Mouse (Mus musculus): ENCODE results near the gene Rprm. TPM values are rescaled to one million over a fixed set of nuclear protein-coding genes. Genes with fewer than 3 reads are reported as not detected.

The Rprm gene
- total RNA-seq (2021), result not detected
- long read RNA-seq, experiment 1, result 0 reads
- long read RNA-seq, experiment 2, result 0 reads

DNA sequence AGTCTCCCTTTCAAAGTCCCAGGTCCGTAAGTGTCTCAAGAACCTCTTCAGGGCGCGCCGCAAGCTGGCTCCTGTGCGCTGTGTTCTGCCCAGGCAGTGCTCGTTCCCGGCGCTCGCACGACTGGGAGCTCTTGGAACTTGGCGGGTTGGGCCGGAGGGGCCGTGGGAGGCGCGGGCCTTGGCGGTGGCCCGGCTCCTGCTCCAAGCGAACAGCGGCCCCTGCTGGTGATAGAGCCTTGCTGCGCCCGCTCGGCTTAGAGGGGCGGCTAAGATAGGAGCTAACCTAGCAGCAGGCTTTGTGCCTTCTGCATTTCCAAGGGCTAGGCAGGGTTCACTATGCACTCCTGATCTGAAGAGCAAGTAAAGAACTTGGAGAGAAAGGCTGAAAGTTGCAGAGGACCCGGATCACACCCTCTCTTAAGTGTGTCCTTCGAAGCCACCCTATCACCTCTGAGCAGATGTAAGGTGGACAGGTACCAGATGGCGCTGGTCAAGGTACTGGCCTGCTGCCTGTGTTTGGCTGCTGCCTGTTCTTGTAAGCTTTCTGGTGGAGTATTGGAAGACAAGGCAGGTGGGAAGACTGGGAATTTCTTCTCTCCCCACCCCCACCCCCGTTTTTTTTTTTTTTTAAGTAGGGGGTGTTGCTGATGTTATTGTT is at the start of gene Rprm:
Gene Rprm (minus strand): TSS at position 123 of the 658 bp plus-strand sequence.
- Histone ChIP-seq H3K27ac (peak within 1 kb of the TSS; percentile 24; the same call in 1 of the 2 replicates), H3K4me3 (peak within 1 kb of the TSS; percentile 70)
- TF ChIP-seq CTCF (IDR thresholded peaks at IDR 0.05), result peak; percentile 93
- intact Hi-C loops (cut with DNase I), result loop anchor here (10.0 kb wide), 1 partner anchor 751 kb away; no protein-coding TSS in a partner anchor
- DNase-seq, result peak; percentile 88

DNA sequence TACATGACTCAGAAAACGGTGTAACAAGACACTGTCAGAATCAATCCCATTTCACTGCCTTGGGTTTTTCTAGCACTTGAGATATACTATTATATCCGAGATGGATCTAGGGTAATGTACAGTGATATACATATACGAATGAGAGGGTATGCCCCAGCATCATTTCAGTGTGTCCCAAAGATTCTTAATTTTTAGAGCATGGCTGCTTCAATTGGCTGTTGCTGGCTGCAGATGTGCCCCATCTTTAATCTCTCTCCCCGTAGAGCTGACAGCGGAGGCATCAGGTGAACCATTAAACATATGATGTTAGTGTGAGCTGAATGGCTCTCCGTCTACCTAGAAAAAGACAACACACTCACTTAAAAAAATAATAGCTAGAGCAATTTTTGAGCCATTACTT is 34.0 kb upstream of the Rprm start:
- Histone ChIP-seq H3K27ac (no peak overlapping the region), H3K4me3 (no peak overlapping the region)
- no peak for TF ChIP-seq CTCF (IDR thresholded peaks at IDR 0.05)
- no peak for DNase-seq
- intact Hi-C loops (cut with DNase I), result no loop called here

DNA sequence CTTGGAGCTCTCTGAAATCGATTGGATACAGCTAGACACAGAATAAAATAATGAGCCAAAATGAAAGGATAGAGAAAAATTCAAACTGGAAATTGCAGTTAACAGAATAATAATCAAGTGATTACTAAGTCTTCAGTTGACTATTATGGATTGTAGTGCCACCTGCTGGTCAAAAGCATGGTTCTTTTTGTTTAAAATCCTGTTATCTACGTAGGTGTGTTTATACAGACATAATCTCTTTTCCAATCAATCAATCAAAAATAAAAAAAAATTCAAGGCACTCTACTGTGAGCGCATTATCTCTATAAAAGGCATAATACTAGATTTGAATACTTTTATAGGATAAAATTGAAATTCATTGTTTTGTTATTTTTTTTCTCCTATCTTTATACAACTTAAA is 33.5 kb upstream of the Rprm start:
- intact Hi-C loops (cut with DNase I), result no loop called here
- H3K27ac ChIP-seq, result no peak overlapping the region
- DNase-seq, result no peak

DNA sequence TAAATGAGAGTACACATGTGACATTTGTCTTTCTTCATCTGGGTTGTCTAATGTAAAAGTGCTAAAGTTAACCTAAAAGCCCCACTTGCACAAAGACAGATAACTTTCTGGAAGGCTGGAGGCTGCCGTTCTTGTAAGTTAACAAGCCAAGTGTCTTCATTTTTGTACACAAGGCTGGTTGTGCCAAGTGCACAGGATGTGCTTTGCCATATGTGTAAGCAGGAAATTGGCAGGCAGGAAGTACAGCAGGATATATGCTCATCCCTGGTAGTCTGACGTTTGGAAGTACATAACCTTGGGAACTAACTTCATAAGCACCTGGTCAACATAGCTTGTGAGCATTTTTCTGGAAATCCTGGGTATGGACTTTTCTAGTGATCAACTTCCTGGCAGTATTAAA is 25.9 kb upstream of the Rprm start:
- H3K4me3 ChIP-seq, result no peak overlapping the region
- no peak for DNase-seq
- no peak for TF ChIP-seq CTCF (IDR thresholded peaks at IDR 0.05)
- intact Hi-C loops (cut with DNase I), result no loop called here
- no peak overlapping the region for H3K27ac ChIP-seq

More for the DNA sequence above, 33.5 kb upstream of the Rprm start:
- H3K4me3 ChIP-seq, result no peak overlapping the region
- TF ChIP-seq CTCF (IDR thresholded peaks at IDR 0.05), result peak; percentile 63

DNA sequence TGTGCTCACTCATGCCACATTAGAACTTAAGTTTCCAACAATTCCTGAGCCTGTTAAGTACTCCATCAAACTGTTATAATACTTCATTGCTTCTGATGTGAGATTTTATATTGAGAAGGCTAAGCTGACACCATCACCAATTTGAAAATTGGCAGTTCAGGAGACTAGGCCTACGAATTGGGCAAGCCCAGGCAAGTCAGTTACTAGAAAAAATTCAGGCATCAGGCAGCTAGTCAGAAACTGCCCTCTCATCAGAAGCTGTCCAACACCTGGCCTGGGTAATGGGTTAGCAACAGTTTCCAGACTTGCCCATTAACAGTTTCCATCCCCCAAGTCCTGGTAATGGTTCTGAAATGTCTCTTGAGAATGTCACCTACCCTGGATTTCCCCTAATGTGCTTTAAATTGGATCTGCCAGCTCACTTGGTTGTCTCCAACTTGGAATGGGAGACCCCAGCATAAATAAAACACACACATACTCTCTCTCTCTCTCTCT is 20.9 kb upstream of the Rprm start:
- intact Hi-C loops (cut with DNase I), result no loop called here
- Histone ChIP-seq H3K4me3 (no peak overlapping the region), H3K27ac (no peak overlapping the region)
- DNase-seq, result no peak
- TF ChIP-seq CTCF (IDR thresholded peaks at IDR 0.05), result no peak

DNA sequence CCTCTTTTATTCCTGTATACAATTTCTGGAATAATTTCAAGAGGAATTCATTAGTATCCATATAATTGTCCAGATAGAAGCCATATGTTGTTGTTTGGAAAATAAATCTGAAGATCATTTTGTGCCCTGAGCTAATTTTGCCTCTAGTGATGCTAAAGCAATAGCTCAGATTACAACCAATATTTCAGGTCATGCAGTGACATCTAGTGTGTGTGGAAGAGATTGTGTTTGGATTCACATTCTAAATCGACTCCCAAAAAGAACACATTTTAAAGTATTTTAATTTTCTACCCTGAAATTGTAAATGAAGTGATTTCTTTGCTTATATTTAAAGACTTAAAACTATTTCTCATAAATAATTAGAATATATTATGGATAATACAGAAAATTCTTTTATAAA is 14.6 kb upstream of the Rprm start:
- intact Hi-C loops (cut with DNase I), result no loop called here
- peak; percentile 1; the same call in 1 of the 2 replicates for TF ChIP-seq CTCF (IDR thresholded peaks at IDR 0.05)
- no peak for DNase-seq
- Histone ChIP-seq H3K27ac (no peak overlapping the region), H3K4me3 (no peak overlapping the region)

DNA sequence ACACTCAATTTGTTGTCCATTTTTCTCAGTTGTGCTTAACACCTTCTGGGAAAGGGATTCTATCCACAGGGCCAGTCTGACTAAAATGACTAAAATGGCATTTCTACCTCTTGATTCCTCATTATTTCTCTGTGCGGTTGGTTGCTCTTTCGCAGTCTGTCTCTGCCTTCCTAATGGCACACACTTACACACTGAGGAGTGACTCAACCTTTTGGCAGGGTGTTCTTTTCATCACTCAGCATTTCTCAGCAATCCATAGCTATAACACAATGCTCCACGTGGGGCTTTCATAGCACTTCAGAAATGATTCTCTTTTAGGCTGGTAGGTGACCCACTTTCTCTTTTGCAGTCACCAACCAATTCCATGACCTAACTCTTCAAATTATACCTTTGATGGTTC is 7.3 kb upstream of the Rprm start:
- no peak for TF ChIP-seq CTCF (IDR thresholded peaks at IDR 0.05)
- Histone ChIP-seq H3K4me3 (no peak overlapping the region), H3K27ac (no peak overlapping the region)
- DNase-seq, result no peak
- intact Hi-C loops (cut with DNase I), result no loop called here

DNA sequence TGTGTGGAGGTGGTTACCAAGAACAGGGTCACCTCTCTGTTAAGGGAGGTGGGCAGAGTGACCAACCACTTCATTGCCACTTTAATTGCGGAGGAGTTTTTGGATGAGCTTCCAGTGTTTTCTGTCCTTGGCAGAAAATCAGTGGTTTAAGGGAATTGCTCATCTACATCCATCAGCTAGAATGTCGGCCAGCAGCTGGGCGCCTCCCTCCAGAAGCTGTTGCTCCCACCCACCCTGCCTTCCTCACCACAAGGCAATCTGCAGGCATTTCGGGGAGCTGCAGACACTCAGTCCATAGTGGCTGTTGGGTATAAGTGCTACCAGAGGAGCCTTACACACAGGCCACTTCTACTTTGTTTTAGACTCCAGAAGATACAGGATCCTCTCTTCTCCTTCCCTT is 902 bp upstream of the Rprm start:
- H3K27ac ChIP-seq, result no peak overlapping the region
- H3K4me3 ChIP-seq, result no peak overlapping the region
- no peak for DNase-seq
- TF ChIP-seq CTCF (IDR thresholded peaks at IDR 0.05), result no peak
- intact Hi-C loops (cut with DNase I), result loop anchor here (10.0 kb wide), 1 partner anchor 751 kb away; no protein-coding TSS in a partner anchor

DNA sequence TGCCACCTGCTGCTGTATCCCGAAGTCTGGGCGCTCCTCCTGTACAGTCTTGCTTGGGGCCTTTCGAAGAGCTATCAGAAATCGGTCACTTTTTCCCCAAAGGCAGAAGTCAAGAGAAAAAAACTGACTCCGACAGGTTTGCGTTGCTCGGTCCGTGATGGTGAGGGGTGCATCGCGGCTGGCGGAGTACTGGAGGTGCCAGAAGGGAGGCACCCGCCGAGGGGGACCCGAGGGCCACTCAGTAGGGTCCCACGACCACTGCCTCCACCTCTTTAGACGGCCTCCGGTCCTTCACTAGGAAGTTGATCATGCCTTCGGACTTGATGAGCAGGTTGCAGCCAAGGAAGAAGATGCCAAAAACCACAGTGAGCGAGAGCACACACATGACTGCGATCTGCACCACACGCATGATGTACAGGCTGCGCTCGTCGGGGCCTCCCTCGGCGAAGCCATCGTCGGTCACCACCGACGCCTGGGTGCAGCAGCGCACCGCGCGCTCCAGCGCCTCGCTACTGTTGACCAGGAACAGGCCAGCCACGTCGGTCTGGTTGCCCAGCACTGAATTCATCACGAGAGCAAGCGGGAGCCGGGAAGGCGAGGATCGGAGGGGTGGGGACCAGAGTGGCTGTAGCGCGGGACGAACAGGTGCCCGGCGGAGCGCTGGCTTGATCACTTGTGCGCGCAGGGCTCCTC is 469 bp downstream of the Rprm start:
- TF ChIP-seq CTCF (IDR thresholded peaks at IDR 0.05), result no peak
- DNase-seq, result no peak
- Histone ChIP-seq H3K27ac (peak overlapping the region; percentile 24; the same call in 1 of the 2 replicates), H3K4me3 (peak overlapping the region; percentile 70)
- intact Hi-C loops (cut with DNase I), result loop anchor here (10.0 kb wide), 1 partner anchor 750 kb away; no protein-coding TSS in a partner anchor

DNA sequence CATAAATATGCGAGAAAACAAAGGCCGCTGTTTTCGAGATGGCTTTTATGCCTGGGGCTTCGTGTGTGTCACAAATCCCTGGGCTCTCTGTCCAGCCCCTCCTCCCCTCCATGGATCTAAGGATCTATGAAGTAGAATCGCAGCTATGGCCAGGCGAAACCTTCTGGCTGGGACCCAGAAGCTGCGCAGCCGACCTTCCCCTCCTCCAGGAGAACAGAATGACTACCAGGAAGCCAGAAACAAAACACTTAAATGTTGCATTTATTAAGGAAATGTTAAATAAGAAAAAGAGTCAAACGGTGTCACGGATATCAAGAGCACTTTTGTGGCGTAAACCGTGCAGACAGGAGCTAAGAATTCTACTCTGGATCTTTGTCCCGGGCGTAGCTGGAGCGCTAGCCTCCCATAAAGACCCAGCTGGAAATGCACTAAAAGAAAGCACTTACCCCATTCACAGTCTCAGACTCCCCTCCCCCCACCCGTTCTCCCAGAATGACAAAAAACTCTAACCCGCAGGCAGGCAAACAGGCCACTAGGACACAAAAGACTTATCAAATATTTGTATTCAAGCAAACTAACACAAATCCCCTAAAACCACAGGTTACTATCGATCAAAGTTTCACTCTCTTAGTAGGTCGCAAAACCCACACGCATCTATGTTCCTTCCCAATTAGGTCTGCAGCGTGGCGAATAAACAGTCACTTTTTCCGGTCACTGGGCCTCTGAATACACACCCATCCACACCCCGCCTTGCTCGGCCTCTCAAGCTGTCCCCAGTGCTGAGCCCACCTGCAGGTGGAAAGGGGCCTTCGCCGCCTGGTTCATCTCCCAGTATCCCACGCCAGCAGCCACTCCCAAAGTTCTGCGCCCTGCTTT is 1.3 kb downstream of the Rprm start:
- Histone ChIP-seq H3K27ac (no peak overlapping the region), H3K4me3 (peak overlapping the region; percentile 70)
- TF ChIP-seq CTCF (IDR thresholded peaks at IDR 0.05), result no peak
- intact Hi-C loops (cut with DNase I), result loop anchor here (10.0 kb wide), 1 partner anchor 749 kb away; no protein-coding TSS in a partner anchor
- DNase-seq, result peak; percentile 15

DNA sequence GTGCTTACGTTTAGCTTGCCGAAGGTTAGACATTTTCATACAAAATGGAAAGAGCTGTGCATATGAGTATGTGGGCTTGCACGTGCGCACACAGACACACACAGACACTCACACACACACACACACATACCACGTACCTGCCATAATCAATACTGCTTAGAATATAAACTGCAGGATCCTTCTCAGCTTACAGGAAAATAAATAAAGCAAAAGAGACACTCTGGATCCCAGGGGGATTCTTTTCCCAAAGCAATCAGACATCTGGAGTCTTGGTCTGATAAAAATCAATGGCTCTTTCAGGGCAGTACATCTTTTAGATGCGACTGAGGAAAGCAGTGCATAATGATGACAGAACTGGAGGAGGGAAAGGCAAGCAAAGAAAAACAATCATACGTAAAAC is 6.4 kb downstream of the Rprm start:
- Histone ChIP-seq H3K27ac (no peak overlapping the region), H3K4me3 (no peak overlapping the region)
- DNase-seq, result no peak
- TF ChIP-seq CTCF (IDR thresholded peaks at IDR 0.05), result no peak
- intact Hi-C loops (cut with DNase I), result no loop called here

DNA sequence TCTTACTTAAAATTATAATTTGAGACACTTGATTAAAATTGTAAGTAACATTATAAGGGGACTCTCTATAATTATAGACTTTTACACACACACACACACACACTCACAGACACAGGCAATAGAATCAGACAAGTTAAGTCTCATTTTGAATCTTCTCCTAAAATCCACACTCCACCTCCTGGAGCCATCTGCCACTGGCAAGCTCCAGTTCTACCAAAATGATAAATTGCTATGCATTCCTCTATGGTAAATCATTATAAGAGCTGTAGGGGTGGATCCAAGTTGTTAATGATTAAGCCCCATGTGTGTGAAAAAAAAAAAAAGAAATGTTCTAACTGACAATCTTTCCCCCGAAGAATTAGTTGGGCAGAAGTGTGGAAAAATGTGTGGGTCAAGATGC is 13.8 kb downstream of the Rprm start:
- Histone ChIP-seq H3K4me3 (no peak overlapping the region), H3K27ac (no peak overlapping the region)
- no peak for DNase-seq
- intact Hi-C loops (cut with DNase I), result no loop called here
- TF ChIP-seq CTCF (IDR thresholded peaks at IDR 0.05), result no peak

All from gastrocnemius, adult 2 months (tissue).